Mouse (Mus musculus) stomach, postnatal 0 days (tissue): ENCODE data around the gene Zfand4. TPM values are rescaled to one million over a fixed set of nuclear protein-coding genes. Genes with fewer than 3 reads are reported as not detected.
"Not testable (repeated sequence)": the region's sequence is repeated elsewhere in the genome, so short reads cannot be mapped to it uniquely, and the experiment has no call there.

Experiments used
- ATAC-seq: fragments of 200-750 bp; cut with Nextera tagmentation; 2 replicates; pipeline ENCODE4 v1.8.0; 2017; ENCODE audit not compliant: low FRiP score, low TSS enrichment
- DNase-seq: peaks from one replicate; pipeline ENCODE4 v3.0.0-alpha.2; 2016; ENCODE audit warnings: low spot score
- H3K27ac ChIP-seq: fragments of 300-500 bp; sonication (generic); replicated peaks from 2 replicates; pipeline ENCODE4 v1.5.1; 2014; ENCODE audit warnings: mild to moderate bottlenecking, control low read depth
- H3K27me3 ChIP-seq: fragments of 300-500 bp; sonication (generic); 2 replicates; pipeline ENCODE4 v1.6.1; 2014; ENCODE audit warnings: low read length; ENCODE audit not compliant: control insufficient read depth, insufficient read depth
- H3K36me3 ChIP-seq: fragments of 300-500 bp; sonication (generic); 2 replicates; pipeline ENCODE4 v1.6.1; 2014; ENCODE audit warnings: low read length, mixed read lengths; ENCODE audit not compliant: control insufficient read depth, insufficient read depth
- H3K4me1 ChIP-seq: fragments of 300-500 bp; sonication (generic); replicated peaks from 2 replicates; pipeline ENCODE4 v1.6.1; 2014; ENCODE audit warnings: antibody characterized with exemption; ENCODE audit not compliant: control insufficient read depth, insufficient read depth
- H3K4me2 ChIP-seq: fragments of 300-500 bp; sonication (generic); replicated peaks from 2 replicates; pipeline ENCODE4 v1.6.1; 2014; ENCODE audit warnings: low read depth, mild to moderate bottlenecking, control low read depth, moderate library complexity
- H3K4me3 ChIP-seq: fragments of 300-500 bp; sonication (generic); 2 replicates; pipeline ENCODE4 v1.5.1; 2014; ENCODE audit warnings: low read depth, low read length, control low read depth
- H3K9ac ChIP-seq: fragments of 300-500 bp; sonication (generic); 2 replicates; pipeline ENCODE4 v1.6.1; 2014; ENCODE audit warnings: mild to moderate bottlenecking, low read length, control low read depth, mixed read lengths
- H3K9me3 ChIP-seq: fragments of 300-500 bp; sonication (generic); 2 replicates; pipeline ENCODE4 v1.6.1; 2016; ENCODE audit warnings: low read length; ENCODE audit not compliant: control insufficient read depth
- CTCF ChIP-seq: IDR thresholded peaks from 2 replicates; pipeline ENCODE4 v1.5.1; 2016; ENCODE audit warnings: antibody characterized with exemption, low read depth, mild to moderate bottlenecking, moderate library complexity
- EP300 ChIP-seq: optimal IDR thresholded peaks from 2 replicates; pipeline ENCODE3; 2016; ENCODE audit warnings: antibody characterized with exemption
- WGBS: fragments of 180-500 bp; shearing (Covaris S2); extraction: QIAGEN DNeasy Blood & Tissue Kit; methylation state at CpG from one replicate; pipeline ENCODE4 v1.1.7; 2014; 5-methylcytosine and 5-hydroxymethylcytosine counted together
- polyA plus RNA-seq: library from polyadenylated mRNA; unstranded; fragments of >200 nt; fragmentation: Nextera tagmentation; extraction: Ambion mirVana; gene quantifications from 2 replicates; pipeline ENCODE4 v1.2.1, GENCODE M21; 2015

Zfand4 gene
- polyA plus RNA-seq, 1 experiment from 2014 or later, result 2.1 TPM

GRCm38 (mm10) chr6:116347953-116348352 is 83.9 kb downstream of the Zfand4 start:
- no peak overlapping the region for H3K4me2 ChIP-seq

GRCm38 (mm10) chr6:116349997-116350396 is 86.0 kb downstream of the Zfand4 start:
- ATAC-seq (no peak), DNase-seq (no peak)
- H3K36me3 ChIP-seq, result no peaks in the 10 kb centered on the region
- no peaks in the 10 kb centered on the region for H3K9me3 ChIP-seq
- no peaks in the 10 kb centered on the region for H3K27me3 ChIP-seq
- H3K4me3 ChIP-seq, result no peak overlapping the region
- WGBS, result 86% methylated on average over 3 of the region's 3 CpGs
- no peak overlapping the region for H3K4me2 ChIP-seq
- no peak overlapping the region for H3K9ac ChIP-seq
- TF ChIP-seq CTCF, result no peak
- no peak for TF ChIP-seq EP300
- no peaks in the 10 kb centered on the region for H3K4me1 ChIP-seq
- no peak overlapping the region for H3K27ac ChIP-seq

More at GRCm38 (mm10) chr6:116347953-116348352, 83.9 kb downstream of the Zfand4 start:
- ATAC-seq (no peak), DNase-seq (no peak)
- TF ChIP-seq CTCF, result no peak
- no peak for TF ChIP-seq EP300
- no peaks in the 10 kb centered on the region for H3K4me1 ChIP-seq
- H3K4me3 ChIP-seq, result no peak overlapping the region
- no peaks in the 10 kb centered on the region for H3K9me3 ChIP-seq
- H3K27ac ChIP-seq, result no peak overlapping the region
- H3K9ac ChIP-seq, result no peak overlapping the region
- 86% methylated on average over 2 of the region's 2 CpGs for WGBS
- H3K36me3 ChIP-seq, result no peaks in the 10 kb centered on the region
- no peaks in the 10 kb centered on the region for H3K27me3 ChIP-seq

GRCm38 (mm10) chr6:116350643-116351042 is 86.6 kb downstream of the Zfand4 start:
- Histone ChIP-seq H3K27ac (no peak overlapping the region), H3K9me3 (no peaks in the 10 kb centered on the region), H3K4me2 (no peak overlapping the region), H3K9ac (no peak overlapping the region), H3K36me3 (no peaks in the 10 kb centered on the region), H3K4me3 (no peak overlapping the region), H3K27me3 (no peaks in the 10 kb centered on the region), H3K4me1 (no peaks in the 10 kb centered on the region)
- 63% methylated on average over 6 of the region's 6 CpGs for WGBS
- ATAC-seq (no peak), DNase-seq (no peak)
- TF ChIP-seq EP300 (no peak), CTCF (no peak)

GRCm38 (mm10) chr6:116351534-116351933 is 87.5 kb downstream of the Zfand4 start:
- Histone ChIP-seq H3K4me2 (no peak overlapping the region), H3K9me3 (no peaks in the 10 kb centered on the region), H3K4me3 (no peak overlapping the region), H3K4me1 (no peaks in the 10 kb centered on the region), H3K36me3 (no peaks in the 10 kb centered on the region), H3K27me3 (no peaks in the 10 kb centered on the region), H3K9ac (no peak overlapping the region), H3K27ac (no peak overlapping the region)
- TF ChIP-seq CTCF, result no peak
- TF ChIP-seq EP300, result no peak
- 74% methylated on average over 4 of the region's 4 CpGs for WGBS
- ATAC-seq (no peak), DNase-seq (no peak)

- Histone ChIP-seq H3K27ac (no peak overlapping the region), H3K36me3 (no peaks in the 10 kb centered on the region), H3K9ac (no peak overlapping the region), H3K4me3 (no peak overlapping the region), H3K4me1 (no peaks in the 10 kb centered on the region), H3K9me3 (no peaks in the 10 kb centered on the region), H3K27me3 (no peaks in the 10 kb centered on the region), H3K4me2 (no peak overlapping the region)
- TF ChIP-seq EP300, result no peak
- no peak for TF ChIP-seq CTCF
- no peak for DNase-seq
- ATAC-seq, result no peak
- 80% methylated on average over 1 of the region's 1 CpGs for WGBS
These were observed 89.4 kb downstream of the Zfand4 start for GRCm38 (mm10) chr6:116353428-116353827.

GRCm38 (mm10) chr6:116356311-116356947 is 92.4 kb downstream of the Zfand4 start:
- H3K4me1 ChIP-seq, H3K9me3 ChIP-seq, H3K9ac ChIP-seq, H3K36me3 ChIP-seq, H3K27me3 ChIP-seq, H3K27ac ChIP-seq, H3K4me2 ChIP-seq, DNase-seq, ATAC-seq, H3K4me3 ChIP-seq: not testable (repeated sequence)
- 62% methylated on average over 8 of the region's 8 CpGs for WGBS
